Mouse (Mus musculus) megakaryocyte, embryonic 14.5 days (primary cell): ENCODE data around the gene Carf.
"Not testable (repeated sequence)": the region's sequence is repeated elsewhere in the genome, so short reads cannot be mapped to it uniquely, and the experiment has no call there.

Experiments
- FLI1 ChIP-seq: IDR thresholded peaks from 2 replicates; pipeline ENCODE4 v1.6.1; 2012; ENCODE audit warnings: low read length, inconsistent platforms, mixed read lengths
- GATA1 ChIP-seq: IDR thresholded peaks from 3 replicates; pipeline ENCODE4 v1.6.1; 2012; ENCODE audit warnings: mixed read lengths, low read length, inconsistent platforms, borderline replicate concordance

DNA sequence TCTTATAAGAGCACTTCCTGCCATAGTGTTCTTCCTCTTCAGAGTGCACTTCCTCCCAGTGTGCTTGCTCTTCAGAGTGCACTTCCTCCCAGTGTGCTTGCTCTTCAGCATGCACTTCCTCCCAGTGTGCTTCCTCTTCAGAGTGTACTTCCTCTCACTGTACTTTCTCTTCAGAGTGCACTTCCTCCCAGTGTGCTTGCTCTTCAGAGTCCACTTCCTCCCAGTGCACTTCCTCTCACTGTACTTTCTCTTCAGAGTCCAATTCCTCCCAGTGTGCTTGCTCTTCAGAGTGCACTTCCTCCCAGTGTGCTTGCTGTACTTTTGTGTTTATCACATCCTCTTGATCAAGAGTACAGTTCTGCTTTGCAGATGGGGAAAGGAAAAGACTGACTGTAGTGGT is 27.3 kb upstream of the Carf start:
- TF ChIP-seq GATA1, FLI1: not testable (repeated sequence)
